Mouse (Mus musculus): ENCODE data around the gene Cops3. TPM values are rescaled to one million over a fixed set of nuclear protein-coding genes. Genes with fewer than 3 reads are reported as not detected.
A peak's percentile ranks its signal among the peaks of the same experiment; 100 is the strongest.
"Not testable (repeated sequence)": the region's sequence is repeated elsewhere in the genome, so short reads cannot be mapped to it uniquely, and the experiment has no call there.

The Cops3 gene
- polyA plus RNA-seq, 1 experiment from 2014 or later: 53.8 TPM

GRCm38 (mm10) chr11:59837789-59838188 is 1.8 kb downstream of the Cops3 start:
- Histone ChIP-seq H3K36me3 (ENCODE audit: inconsistent target) (peaks cover 22% of the 10 kb centered on the region; the same call in 1 of the 2 replicates), H3K79me2 (ENCODE audit: inconsistent target) (peaks cover 79% of the 10 kb centered on the region)
- H3K27ac ChIP-seq; H3K4me3 ChIP-seq (ENCODE audit: inconsistent target): not testable (repeated sequence)
- WGBS (ENCODE audit: missing documents): no CpG with 5 or more reads among the region's 1 CpGs

- no peaks in the 10 kb centered on the region for H3K79me2 ChIP-seq (ENCODE audit: inconsistent target)
- H3K27ac ChIP-seq: no peak overlapping the region
- H3K36me3 ChIP-seq (ENCODE audit: inconsistent target): peaks cover 54% of the 10 kb centered on the region
- H3K4me3 ChIP-seq (ENCODE audit: inconsistent target): no peak overlapping the region
- 86% methylated on average over 3 of the region's 3 CpGs for WGBS (ENCODE audit: missing documents)
These were observed 18.0 kb downstream of the Cops3 start for GRCm38 (mm10) chr11:59821625-59822024.

- peaks cover 30% of the 10 kb centered on the region for H3K36me3 ChIP-seq (ENCODE audit: inconsistent target)
- H3K79me2 ChIP-seq (ENCODE audit: inconsistent target): no peaks in the 10 kb centered on the region
- 100% methylated on average over 3 of the region's 3 CpGs for WGBS (ENCODE audit: missing documents)
- H3K4me3 ChIP-seq (ENCODE audit: inconsistent target): no peak overlapping the region
- H3K27ac ChIP-seq: no peak overlapping the region
These were observed 21.7 kb downstream of the Cops3 start for GRCm38 (mm10) chr11:59817916-59818315.

- no peak overlapping the region for H3K4me3 ChIP-seq (ENCODE audit: inconsistent target)
- 86% methylated on average over 4 of the region's 6 CpGs for WGBS (ENCODE audit: missing documents)
- H3K79me2 ChIP-seq (ENCODE audit: inconsistent target): peaks cover 8% of the 10 kb centered on the region; the same call in 1 of the 2 replicates
- peaks cover 17% of the 10 kb centered on the region for H3K36me3 ChIP-seq (ENCODE audit: inconsistent target)
- H3K27ac ChIP-seq: no peak overlapping the region
These were observed 24.1 kb downstream of the Cops3 start for GRCm38 (mm10) chr11:59815482-59816065.

- WGBS (ENCODE audit: missing documents): 96% methylated on average over 6 of the region's 6 CpGs
- peaks cover 17% of the 10 kb centered on the region for H3K36me3 ChIP-seq (ENCODE audit: inconsistent target)
- no peak overlapping the region for H3K4me3 ChIP-seq (ENCODE audit: inconsistent target)
- H3K27ac ChIP-seq: no peak overlapping the region
- H3K79me2 ChIP-seq (ENCODE audit: inconsistent target): peaks cover 8% of the 10 kb centered on the region; the same call in 1 of the 2 replicates
These were observed 24.7 kb downstream of the Cops3 start for GRCm38 (mm10) chr11:59814936-59815335.

- Histone ChIP-seq H3K79me2 (ENCODE audit: inconsistent target) (peaks cover 10% of the 10 kb centered on the region), H3K27ac (no peak overlapping the region), H3K4me3 (ENCODE audit: inconsistent target) (no peak overlapping the region), H3K36me3 (ENCODE audit: inconsistent target) (peaks cover 17% of the 10 kb centered on the region)
- 100% methylated on average over 1 of the region's 1 CpGs for WGBS (ENCODE audit: missing documents)
These were observed 25.3 kb downstream of the Cops3 start for GRCm38 (mm10) chr11:59814311-59814710.

DNA sequence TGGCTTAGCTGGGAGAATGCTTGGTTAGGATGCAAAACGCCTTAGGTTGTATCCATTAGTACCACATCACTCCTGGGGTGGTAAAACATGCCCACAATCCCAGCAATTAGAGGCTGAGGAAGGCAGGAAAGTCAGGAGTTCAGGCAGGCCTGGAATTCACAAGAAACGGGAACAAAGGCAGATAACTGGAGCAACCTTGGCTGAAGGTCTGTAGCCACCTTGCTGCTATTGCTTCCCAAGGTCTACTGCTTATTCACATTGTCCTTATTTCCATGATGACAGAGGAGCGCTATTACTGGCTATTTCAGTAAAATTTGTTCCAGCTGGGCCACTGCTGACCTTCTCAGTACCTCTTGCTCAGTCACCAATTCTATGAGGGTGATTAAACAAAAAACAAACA is 26.4 kb downstream of the Cops3 start:
- H3K4me3 ChIP-seq (ENCODE audit: inconsistent target): no peak overlapping the region
- peaks cover 20% of the 10 kb centered on the region for H3K79me2 ChIP-seq (ENCODE audit: inconsistent target)
- WGBS (ENCODE audit: missing documents): 94% methylated on average over 3 of the region's 3 CpGs
- no peak overlapping the region for H3K27ac ChIP-seq
- H3K36me3 ChIP-seq (ENCODE audit: inconsistent target): peaks cover 17% of the 10 kb centered on the region

GRCm38 (mm10) chr11:59811211-59811610 is 28.4 kb downstream of the Cops3 start:
- H3K79me2 ChIP-seq (ENCODE audit: inconsistent target): peaks cover 41% of the 10 kb centered on the region
- H3K4me3 ChIP-seq (ENCODE audit: inconsistent target): no peak overlapping the region
- 78% methylated on average over 3 of the region's 4 CpGs for WGBS (ENCODE audit: missing documents)
- 0 out of 2 replicates have a peak overlapping the region, but pooled peaks have one; percentile 98 for H3K27ac ChIP-seq
- peaks cover 16% of the 10 kb centered on the region for H3K36me3 ChIP-seq (ENCODE audit: inconsistent target)

DNA sequence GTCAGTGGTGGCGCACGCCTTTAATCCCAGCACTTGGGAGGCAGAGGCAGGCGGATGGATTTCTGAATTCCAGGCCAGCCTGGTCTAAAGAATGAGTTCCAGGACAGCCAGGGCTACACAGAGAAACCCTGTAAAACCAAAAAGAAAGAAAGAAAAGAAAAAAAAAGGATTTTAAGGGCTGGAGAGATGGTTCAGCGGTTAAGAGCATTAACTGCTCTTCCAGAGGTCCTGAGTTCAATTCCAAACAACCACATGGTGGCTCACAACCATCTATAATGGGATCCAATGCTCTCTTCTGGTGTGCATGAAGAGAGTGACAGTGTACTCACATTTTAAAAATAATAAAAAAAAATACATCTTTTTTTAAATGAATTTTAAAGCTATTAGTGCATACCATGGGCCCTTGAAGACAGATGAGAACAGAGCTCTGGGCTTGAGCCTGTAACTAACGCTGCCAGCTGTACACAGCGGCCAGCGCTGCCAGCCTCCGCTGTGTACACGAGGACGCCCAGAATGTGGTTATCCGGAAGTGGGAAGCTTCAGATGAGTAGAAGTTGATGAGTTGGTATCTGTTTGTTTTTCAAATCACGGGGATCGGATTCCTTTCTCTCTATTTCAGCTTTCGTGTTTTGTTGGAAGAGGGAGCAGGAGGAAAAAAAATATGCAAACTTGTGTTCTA is 29.0 kb downstream of the Cops3 start:
- H3K79me2 ChIP-seq (ENCODE audit: inconsistent target): peaks cover 47% of the 10 kb centered on the region
- H3K36me3 ChIP-seq (ENCODE audit: inconsistent target): peaks cover 22% of the 10 kb centered on the region
- H3K4me3 ChIP-seq (ENCODE audit: inconsistent target): peak overlapping the region; percentile 93
- WGBS (ENCODE audit: missing documents): 68% methylated on average over 14 of the region's 14 CpGs
- peak overlapping the region; percentile 98 for H3K27ac ChIP-seq

GRCm38 (mm10) chr11:59809670-59810474 is 29.8 kb downstream of the Cops3 start, which contains the start of gene Flcn:
Flcn (minus strand) TSS chr11:59810016.
- Histone ChIP-seq H3K27ac (peak within 1 kb of the TSS; percentile 98), H3K79me2 (ENCODE audit: inconsistent target) (peaks cover 54% of the 10 kb centered on the region), H3K36me3 (ENCODE audit: inconsistent target) (peaks cover 29% of the 10 kb centered on the region), H3K4me3 (ENCODE audit: inconsistent target) (peak within 1 kb of the TSS; percentile 93)
- under 1% methylated on average over 52 of the region's 52 CpGs for WGBS (ENCODE audit: missing documents)

DNA sequence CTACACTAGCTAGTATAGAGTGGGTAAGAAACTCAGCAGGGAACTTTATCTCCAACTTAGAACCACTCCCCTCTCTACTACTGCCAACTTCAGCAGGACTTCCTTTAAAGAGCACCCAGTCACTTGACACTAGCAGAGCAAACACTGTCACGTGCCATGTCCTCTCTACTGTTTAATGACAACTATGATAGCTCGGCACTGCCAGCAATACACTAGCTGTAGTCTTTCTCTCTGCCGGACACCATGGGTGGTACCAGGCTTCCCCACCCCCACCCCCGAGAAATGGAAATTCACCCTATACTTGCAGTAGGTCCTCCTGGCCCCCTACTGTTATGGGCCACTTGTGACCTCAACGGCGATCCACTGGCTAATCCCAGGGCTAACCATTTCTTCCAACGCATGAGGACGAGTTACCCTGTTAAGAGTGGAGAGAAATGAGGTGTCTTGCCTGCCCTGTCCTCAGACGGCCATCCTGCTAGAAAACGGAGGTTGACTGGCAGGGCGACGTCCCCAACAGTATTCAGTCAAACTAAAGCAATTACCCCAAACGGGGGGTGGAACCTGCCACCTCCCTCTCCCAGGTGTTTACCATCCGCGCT is 30.5 kb downstream of the Cops3 start:
- H3K27ac ChIP-seq: peak overlapping the region; percentile 98
- under 1% methylated on average over 15 of the region's 15 CpGs for whole genome bisulfite sequencing (ENCODE audit: missing documents)
- peaks cover 61% of the 10 kb centered on the region for H3K79me2 ChIP-seq (ENCODE audit: inconsistent target)
- peaks cover 36% of the 10 kb centered on the region for H3K36me3 ChIP-seq (ENCODE audit: inconsistent target)
- H3K4me3 ChIP-seq (ENCODE audit: inconsistent target): peak overlapping the region; percentile 93

GRCm38 (mm10) chr11:59808170-59808960 is 31.3 kb downstream of the Cops3 start:
- Histone ChIP-seq H3K36me3 (ENCODE audit: inconsistent target) (peaks cover 44% of the 10 kb centered on the region), H3K4me3 (ENCODE audit: inconsistent target) (peak overlapping the region; percentile 93), H3K27ac (peak overlapping the region; percentile 98), H3K79me2 (ENCODE audit: inconsistent target) (peaks cover 69% of the 10 kb centered on the region)
- WGBS (ENCODE audit: missing documents): 77% methylated on average over 14 of the region's 14 CpGs

GRCm38 (mm10) chr11:59805656-59806055 is 34.0 kb downstream of the Cops3 start:
- 100% methylated on average over 2 of the region's 2 CpGs for WGBS (ENCODE audit: missing documents)
- Histone ChIP-seq H3K27ac (no peak overlapping the region), H3K36me3 (ENCODE audit: inconsistent target) (peaks cover 71% of the 10 kb centered on the region), H3K79me2 (ENCODE audit: inconsistent target) (peaks cover 89% of the 10 kb centered on the region), H3K4me3 (ENCODE audit: inconsistent target) (no peak overlapping the region)

GRCm38 (mm10) chr11:59805256-59805655 is 34.4 kb downstream of the Cops3 start:
- H3K4me3 ChIP-seq (ENCODE audit: inconsistent target): no peak overlapping the region
- no peak overlapping the region for H3K27ac ChIP-seq
- peaks cover 93% of the 10 kb centered on the region for H3K79me2 ChIP-seq (ENCODE audit: inconsistent target)
- H3K36me3 ChIP-seq (ENCODE audit: inconsistent target): peaks cover 75% of the 10 kb centered on the region
- WGBS (ENCODE audit: missing documents): 100% methylated on average over 1 of the region's 1 CpGs

All from macrophage (primary cell).